Mouse (Mus musculus) brown adipose tissue, adult 24 weeks (tissue): ENCODE measurements at regions not wholly inside any gene's neighbourhood (a gene's known extent, or its start where the extent isn't known, plus 50 kb on each side); places are given as distances from the start of the nearest gene placed in this dataset.

Source experiments
- H3K27ac ChIP-seq: fragments of 200-500 bp; replicated peaks from 2 replicates; pipeline ENCODE4 v1.5.1; 2012; ENCODE audit warnings: low read depth, mild to moderate bottlenecking, low read length
- H3K4me1 ChIP-seq: fragments of 200-500 bp; 2 replicates; pipeline ENCODE4 v1.6.1; 2012; ENCODE audit warnings: low read length, mixed read lengths; ENCODE audit not compliant: control insufficient read depth, insufficient read depth, insufficient read length
- H3K4me3 ChIP-seq: fragments of 200-500 bp; 2 replicates; pipeline ENCODE4 v1.5.1; 2012; ENCODE audit warnings: low read depth, mild to moderate bottlenecking, low read length, moderate library complexity; ENCODE audit not compliant: insufficient read depth

- Histone ChIP-seq H3K4me1 (no peaks in the 10 kb centered on the region), H3K4me3 (no peak overlapping the region), H3K27ac (no peak overlapping the region)
Measured at GRCm38 (mm10) chr8:126860630-126861029, 85.0 kb downstream of the Tomm20 start.

GRCm38 (mm10) chr8:126859706-126860424 lies 85.8 kb downstream of the Tomm20 start:
- no peak overlapping the region for H3K4me3 ChIP-seq

GRCm38 (mm10) chr8:126857307-126858203 lies 88.1 kb downstream of the Tomm20 start:
- H3K4me3 ChIP-seq: no peak overlapping the region
- no peak overlapping the region for H3K27ac ChIP-seq
- H3K4me1 ChIP-seq: peaks cover 5% of the 10 kb centered on the region; the same call in 1 of the 2 replicates

More at GRCm38 (mm10) chr8:126859706-126860424, 85.8 kb downstream of the Tomm20 start:
- Histone ChIP-seq H3K4me1 (no peaks in the 10 kb centered on the region), H3K27ac (no peak overlapping the region)

DNA sequence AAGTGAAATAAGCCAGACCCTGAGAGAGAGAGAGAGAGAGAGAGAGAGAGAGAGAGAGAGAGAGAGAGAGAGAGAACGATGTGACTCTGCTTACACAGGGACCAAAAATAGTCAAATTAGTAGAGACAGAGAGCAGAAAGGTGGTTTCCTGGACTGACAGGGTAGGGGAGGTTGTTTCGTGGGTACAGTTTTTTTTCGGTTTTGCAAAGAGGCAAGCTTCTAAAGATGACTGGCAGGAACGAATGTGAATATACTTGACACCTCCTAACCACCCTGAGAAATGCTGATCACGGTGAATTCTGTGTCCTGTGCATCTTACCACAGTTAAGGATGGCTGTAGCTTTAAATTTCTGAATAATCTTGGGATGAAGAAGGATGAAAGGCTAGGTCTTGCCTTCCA lies 89.7 kb downstream of the Tomm20 start:
- no peak overlapping the region for H3K27ac ChIP-seq
- peaks cover 15% of the 10 kb centered on the region for H3K4me1 ChIP-seq
- H3K4me3 ChIP-seq: no peak overlapping the region

GRCm38 (mm10) chr8:126855056-126855609 lies 90.5 kb downstream of the Tomm20 start:
- H3K27ac ChIP-seq: no peak overlapping the region
- H3K4me1 ChIP-seq: peaks cover 21% of the 10 kb centered on the region
- H3K4me3 ChIP-seq: no peak overlapping the region

GRCm38 (mm10) chr8:126854121-126855055 lies 91.3 kb downstream of the Tomm20 start:
- Histone ChIP-seq H3K27ac (no peak overlapping the region), H3K4me3 (no peak overlapping the region), H3K4me1 (peaks cover 29% of the 10 kb centered on the region)

DNA sequence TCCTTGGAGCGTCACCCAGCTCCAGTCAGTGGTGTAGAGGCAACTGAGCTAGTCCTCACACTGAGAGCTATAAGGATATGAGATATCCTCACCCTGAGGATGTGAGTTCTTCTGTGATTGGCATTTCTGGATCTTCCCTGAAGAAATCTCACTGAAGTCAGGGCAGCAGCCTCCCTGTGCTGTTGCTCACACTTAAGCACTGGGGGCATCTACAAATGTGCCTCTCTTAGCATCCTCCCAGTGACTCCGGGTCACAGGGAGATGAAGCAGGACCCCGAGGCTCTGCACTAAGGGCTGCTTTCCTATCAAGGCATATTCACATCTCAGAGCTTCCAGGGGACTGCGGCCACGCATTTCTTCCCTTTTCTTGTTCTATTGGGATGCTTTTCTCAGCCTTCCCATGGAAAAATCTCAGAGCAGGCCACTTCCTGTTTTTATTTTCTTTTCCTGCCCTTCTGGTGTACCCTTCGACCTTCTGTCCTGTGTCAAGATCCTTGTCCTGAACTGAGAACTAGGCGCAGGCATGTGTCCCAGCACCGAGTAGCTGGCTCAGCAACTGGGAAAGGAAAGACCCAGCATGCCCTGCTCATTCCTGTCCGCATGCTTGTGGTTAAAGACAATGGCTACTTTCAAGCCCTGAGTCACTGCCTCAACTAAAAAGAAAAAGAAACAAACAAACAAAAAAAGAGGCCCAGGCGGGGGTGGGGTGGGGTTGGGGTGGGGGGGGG lies 92.8 kb downstream of the Tomm20 start:
- H3K4me3 ChIP-seq: no peak overlapping the region
- H3K27ac ChIP-seq: peak overlapping the region; percentile 98
- H3K4me1 ChIP-seq: peaks cover 43% of the 10 kb centered on the region

GRCm38 (mm10) chr8:126852184-126852583 lies 93.5 kb downstream of the Tomm20 start:
- Histone ChIP-seq H3K27ac (peak overlapping the region; percentile 98), H3K4me3 (no peak overlapping the region)

DNA sequence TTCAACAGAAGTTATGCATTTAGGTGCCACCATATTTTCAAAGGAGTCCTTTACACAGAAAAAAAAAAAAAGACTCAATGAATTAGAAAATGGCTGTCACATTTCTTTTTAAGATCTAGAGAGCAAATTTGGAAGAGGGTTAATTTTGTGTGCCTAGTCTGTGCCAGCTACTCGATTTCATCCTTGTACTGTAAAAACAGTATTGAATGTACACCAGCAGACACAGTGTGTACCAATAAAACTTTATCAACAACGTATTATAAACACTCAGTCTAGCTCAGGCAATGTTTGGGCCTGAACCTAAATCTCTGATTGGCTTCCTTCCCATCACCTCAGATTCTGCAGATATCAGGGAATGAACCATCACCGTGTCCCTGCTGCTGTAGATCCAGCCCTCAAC lies 93.9 kb downstream of the Tomm20 start:
- H3K27ac ChIP-seq: peak overlapping the region; percentile 98
- H3K4me1 ChIP-seq: peaks cover 47% of the 10 kb centered on the region
- H3K4me3 ChIP-seq: no peak overlapping the region

More at GRCm38 (mm10) chr8:126852184-126852583, 93.5 kb downstream of the Tomm20 start:
- peaks cover 47% of the 10 kb centered on the region for H3K4me1 ChIP-seq

- Histone ChIP-seq H3K4me3 (no peak overlapping the region), H3K4me1 (peaks cover 47% of the 10 kb centered on the region), H3K27ac (peak overlapping the region; percentile 97)
Measured at GRCm38 (mm10) chr8:126850189-126850535, 95.5 kb downstream of the Tomm20 start.

GRCm38 (mm10) chr8:126849411-126850188 lies 96.0 kb downstream of the Tomm20 start:
- Histone ChIP-seq H3K4me3 (no peak overlapping the region), H3K4me1 (peaks cover 47% of the 10 kb centered on the region), H3K27ac (peak overlapping the region; percentile 97)

DNA sequence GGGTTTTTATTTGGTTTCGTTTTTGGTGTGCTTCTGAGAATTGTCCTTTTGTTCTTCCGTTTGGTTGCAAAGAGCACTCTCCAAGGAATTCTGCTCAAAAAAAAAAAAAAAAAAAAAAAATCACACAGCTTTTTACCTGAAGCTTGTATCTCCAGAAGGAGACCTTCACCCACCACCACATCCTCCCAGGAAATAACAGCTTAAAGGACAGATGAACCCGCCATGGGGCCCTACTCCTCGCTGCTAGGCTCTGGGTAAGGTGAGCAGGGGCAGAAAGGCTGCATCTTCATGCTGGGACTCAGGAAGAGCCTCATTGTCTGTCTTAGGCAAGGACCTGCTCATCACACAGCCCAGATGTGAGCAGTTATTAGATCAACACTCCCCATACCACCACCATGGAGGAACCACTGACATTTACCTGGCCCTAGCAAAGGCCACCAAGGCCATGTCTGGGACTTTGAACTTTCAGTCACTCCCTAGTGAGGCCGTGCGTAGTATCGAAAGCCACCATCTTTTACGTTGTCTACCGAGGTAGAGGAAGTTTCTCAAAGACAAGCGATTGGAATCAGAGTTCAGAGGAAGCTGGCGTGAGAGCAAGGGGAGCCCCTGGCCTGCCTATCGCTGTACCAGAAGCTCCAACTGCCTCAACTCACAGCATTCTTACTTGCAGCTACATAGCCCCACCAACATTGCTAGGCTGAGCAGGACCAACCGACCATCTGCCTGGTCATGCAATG lies 97.1 kb downstream of the Tomm20 start:
- peak overlapping the region; percentile 97 for H3K27ac ChIP-seq
- peaks cover 47% of the 10 kb centered on the region for H3K4me1 ChIP-seq
- H3K4me3 ChIP-seq: no peak overlapping the region
